Mouse (Mus musculus) ES-Bruce4 (cell line): Measurements from ENCODE around the gene Als2cr12. TPM values are rescaled to one million over a fixed set of nuclear protein-coding genes. Genes with fewer than 3 reads are reported as not detected.

ENCODE experiments used
- H3K27ac ChIP-seq: 2 replicates; pipeline ENCODE4 v1.5.1; 2012; ENCODE audit warnings: low read length, inconsistent platforms; ENCODE audit not compliant: insufficient read depth
- H3K27me3 ChIP-seq: 2 replicates; pipeline ENCODE4 v1.6.1; 2012; ENCODE audit warnings: mild to moderate bottlenecking, low read length, inconsistent platforms; ENCODE audit not compliant: control insufficient read depth, poor library complexity, insufficient read depth, severe bottlenecking
- H3K36me3 ChIP-seq: 2 replicates; pipeline ENCODE4 v1.6.1; 2012; ENCODE audit warnings: inconsistent platforms, mild to moderate bottlenecking, low read length, moderate library complexity; ENCODE audit not compliant: control insufficient read depth, poor library complexity, insufficient read depth, severe bottlenecking
- H3K4me1 ChIP-seq: one replicate; pipeline ENCODE4 v1.8.1; 2011; ENCODE audit warnings: low read length; ENCODE audit not compliant: control insufficient read depth, insufficient read depth
- H3K4me3 ChIP-seq: 2 replicates; pipeline ENCODE4 v1.5.1; 2011; ENCODE audit warnings: low read depth, mild to moderate bottlenecking, low read length
- H3K9ac ChIP-seq: 2 replicates; pipeline ENCODE4 v1.6.1; 2012; ENCODE audit warnings: low read depth, mild to moderate bottlenecking, inconsistent platforms; ENCODE audit not compliant: poor library complexity, severe bottlenecking
- H3K9me3 ChIP-seq: replicated peaks from 2 replicates; pipeline ENCODE4 v1.6.1; 2012; ENCODE audit warnings: mild to moderate bottlenecking, low read length, inconsistent platforms; ENCODE audit not compliant: control insufficient read depth, poor library complexity, insufficient read depth, severe bottlenecking
- CTCF ChIP-seq: IDR thresholded peaks from one replicate; pipeline ENCODE4 v1.8.1; 2011; ENCODE audit warnings: low read depth, low read length
- EP300 ChIP-seq: IDR thresholded peaks from 2 replicates; pipeline ENCODE4 v1.6.1; 2011; ENCODE audit warnings: low read depth, low read length; ENCODE audit not compliant: insufficient read depth
- POLR2A ChIP-seq: IDR thresholded peaks from one replicate; pipeline ENCODE4 v1.8.1; 2011; ENCODE audit warnings: low read length; ENCODE audit not compliant: insufficient read depth
- polyA plus RNA-seq: library from polyadenylated mRNA; stranded (reverse); fragments of >200 nt; gene quantifications from 2 replicates; pipeline ENCODE4 v1.2.4, GENCODE M21; 2011; ENCODE audit warnings: low read depth; ENCODE audit not compliant: missing spikeins, insufficient read depth, insufficient read length

The Als2cr12 gene
- polyA plus RNA-seq, 1 experiment, result not detected

DNA sequence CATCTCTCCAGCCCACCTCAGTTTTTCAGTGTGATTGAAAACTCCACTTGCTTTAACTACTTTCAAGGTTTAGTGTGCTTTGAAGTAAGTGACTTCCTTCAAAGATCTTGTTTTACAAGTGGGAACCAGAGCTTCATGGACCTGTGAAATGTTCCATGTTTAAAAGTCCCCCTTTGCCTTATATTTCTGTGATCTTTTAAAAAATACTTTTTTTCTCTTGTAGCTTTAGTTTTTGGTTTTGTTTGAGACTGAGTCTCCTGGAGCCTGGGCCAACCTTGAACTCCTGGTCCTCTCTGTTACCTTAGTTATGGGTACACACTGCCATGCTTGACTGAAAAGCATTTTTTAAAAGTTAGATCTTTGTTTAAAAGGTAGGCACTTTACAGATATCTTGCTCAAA is 19.7 kb upstream of the Als2cr12 start:
- H3K9ac ChIP-seq, result no peak overlapping the region
- TF ChIP-seq CTCF (no peak), EP300 (no peak), POLR2A (no peak)
- no peaks in the 10 kb centered on the region for H3K36me3 ChIP-seq
- no peak overlapping the region for H3K27ac ChIP-seq
- peaks cover 2% of the 10 kb centered on the region for H3K4me1 ChIP-seq
- peaks cover 16% of the 10 kb centered on the region for H3K9me3 ChIP-seq
- H3K4me3 ChIP-seq, result no peak overlapping the region
- no peaks in the 10 kb centered on the region for H3K27me3 ChIP-seq

DNA sequence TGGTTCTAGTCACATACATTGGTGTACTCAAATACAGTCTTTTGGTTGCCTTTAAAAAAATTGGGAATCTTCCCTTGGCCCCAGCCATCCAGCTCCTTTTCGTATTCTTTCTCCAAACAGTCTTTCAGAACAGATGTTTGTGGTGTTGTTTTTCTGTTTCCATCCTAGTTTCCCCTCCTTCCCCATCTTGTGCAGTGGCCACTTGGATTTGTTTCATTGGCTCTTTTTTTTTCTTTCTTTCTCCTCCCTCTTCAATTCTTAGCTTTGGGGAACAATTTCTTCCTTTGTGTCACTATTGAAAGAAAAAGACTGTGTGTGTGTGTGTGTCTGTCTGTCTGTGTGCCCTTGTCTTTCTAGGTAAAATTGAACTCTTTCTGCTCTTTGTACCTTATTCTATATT is 18.6 kb upstream of the Als2cr12 start:
- Histone ChIP-seq H3K36me3 (no peaks in the 10 kb centered on the region), H3K4me1 (peaks cover 2% of the 10 kb centered on the region), H3K27ac (no peak overlapping the region), H3K9ac (peak overlapping the region; percentile 66), H3K4me3 (no peak overlapping the region), H3K27me3 (no peaks in the 10 kb centered on the region), H3K9me3 (peaks cover 16% of the 10 kb centered on the region)
- TF ChIP-seq POLR2A (no peak), EP300 (no peak), CTCF (no peak)

DNA sequence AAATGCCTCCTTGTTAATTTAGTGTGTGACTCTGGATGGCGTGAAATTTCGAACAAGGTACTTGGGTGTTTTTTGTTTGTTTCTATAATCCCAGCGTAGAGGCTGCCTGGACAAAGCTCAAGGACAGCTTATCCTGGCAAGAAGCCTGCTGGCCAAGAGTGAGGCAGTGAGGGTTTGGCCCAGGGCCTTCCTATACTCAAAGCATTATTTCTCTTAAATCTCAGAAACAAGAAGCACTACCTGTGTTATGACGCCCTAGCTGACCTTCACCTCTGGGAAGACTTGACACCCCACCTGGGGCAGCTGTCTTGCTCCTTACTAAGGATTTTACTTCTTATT is 18.1 kb upstream of the Als2cr12 start:
- Histone ChIP-seq H3K4me1 (peaks cover 2% of the 10 kb centered on the region), H3K36me3 (no peaks in the 10 kb centered on the region), H3K27ac (0 out of 2 replicates have a peak overlapping the region, but pooled peaks have one; percentile 12), H3K9ac (peak overlapping the region; percentile 66), H3K9me3 (peaks cover 16% of the 10 kb centered on the region), H3K27me3 (no peaks in the 10 kb centered on the region), H3K4me3 (peak overlapping the region; percentile 29; the same call in 1 of the 2 replicates)
- TF ChIP-seq POLR2A, result no peak
- no peak for TF ChIP-seq CTCF
- TF ChIP-seq EP300, result no peak

DNA sequence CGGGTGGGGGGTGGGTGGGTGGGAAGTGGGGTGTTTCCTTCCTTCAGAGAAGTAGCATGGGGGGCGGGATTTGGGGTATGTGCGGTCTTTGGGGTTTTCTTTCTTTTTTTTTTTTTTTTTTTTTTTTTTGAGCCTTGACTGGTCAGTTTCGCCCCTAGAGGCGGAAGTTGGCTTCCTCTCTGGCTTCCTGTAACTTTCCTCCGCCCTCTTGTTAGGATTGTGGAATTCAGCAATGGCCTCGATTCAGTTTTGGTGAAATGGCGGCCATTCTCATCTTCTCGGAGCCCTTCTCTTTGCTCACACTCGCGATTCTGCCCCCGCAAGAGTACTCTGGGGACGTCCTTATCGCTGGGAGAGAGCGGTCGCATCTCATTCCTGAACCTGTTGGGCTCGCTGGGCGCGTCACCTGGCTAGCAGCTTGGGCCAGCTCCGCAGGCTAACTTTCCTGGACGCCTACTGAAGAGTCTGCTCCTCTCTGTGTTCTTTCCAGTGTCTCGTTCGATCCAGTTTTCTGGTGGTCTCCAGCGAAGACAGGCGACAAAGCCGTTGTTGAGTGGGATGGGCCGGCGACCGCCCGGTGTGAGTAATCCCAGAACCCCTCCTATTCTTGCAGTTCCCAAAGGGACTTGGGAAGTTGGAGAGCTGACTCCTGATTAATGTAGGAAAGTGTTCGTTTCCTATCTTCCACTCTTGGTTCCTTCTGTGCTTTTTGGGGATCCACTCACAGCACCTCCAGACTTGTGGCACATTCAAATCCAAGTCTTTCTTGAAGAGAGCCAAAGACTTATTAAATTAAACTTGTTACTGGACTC is 17.5 kb upstream of the Als2cr12 start:
- H3K9me3 ChIP-seq, result peaks cover 16% of the 10 kb centered on the region
- H3K4me3 ChIP-seq, result peak overlapping the region; percentile 76
- peak overlapping the region; percentile 12 for H3K27ac ChIP-seq
- H3K27me3 ChIP-seq, result no peaks in the 10 kb centered on the region
- no peaks in the 10 kb centered on the region for H3K36me3 ChIP-seq
- peaks cover 2% of the 10 kb centered on the region for H3K4me1 ChIP-seq
- H3K9ac ChIP-seq, result peak overlapping the region; percentile 66
- TF ChIP-seq POLR2A, result no peak

DNA sequence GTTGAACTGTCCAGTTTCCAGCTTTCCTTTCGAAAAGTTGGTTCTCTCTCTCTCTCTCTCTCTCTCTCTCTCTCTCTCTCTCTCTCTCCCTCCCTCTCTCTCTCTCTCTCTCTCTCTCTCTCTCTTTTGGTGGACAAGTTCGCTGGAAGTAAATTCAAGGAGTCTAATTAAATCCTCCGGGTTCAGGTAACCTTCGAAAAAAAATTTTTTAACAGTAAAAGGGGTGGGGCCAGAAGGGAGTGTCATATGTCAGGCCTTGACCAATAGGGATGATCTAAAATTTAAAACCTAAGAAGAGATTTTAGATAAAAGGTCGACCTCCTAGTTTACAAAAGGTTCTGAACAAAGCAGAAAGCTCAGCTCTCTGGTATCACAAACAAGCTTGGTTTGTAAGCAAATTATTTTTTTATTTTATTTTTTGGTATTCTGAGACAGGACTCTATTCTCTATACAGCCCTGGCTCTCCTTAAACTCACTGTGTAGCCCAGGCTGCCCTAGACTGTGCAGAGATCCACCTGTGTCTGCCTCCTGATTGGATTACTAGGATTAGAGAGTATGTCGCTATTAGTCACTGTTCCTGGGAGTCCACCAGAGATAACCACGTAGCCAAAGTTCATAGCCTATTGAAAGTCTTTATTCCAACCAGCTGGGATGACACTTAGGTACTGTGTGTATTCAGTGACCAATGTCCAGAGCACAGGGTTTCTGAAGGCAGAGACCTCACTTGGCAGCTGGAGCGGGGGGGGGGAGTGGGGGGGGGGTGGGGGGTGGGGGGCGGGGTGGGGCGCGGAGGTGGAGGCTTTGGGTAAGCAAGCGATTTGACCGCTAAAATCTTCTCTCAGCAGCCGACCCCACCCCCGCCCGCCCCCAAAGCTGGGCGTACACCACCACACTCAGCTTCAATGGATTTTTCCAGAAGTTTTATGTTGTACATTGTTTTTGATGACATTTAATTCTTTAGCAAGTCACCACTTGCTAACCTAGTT is 16.6 kb upstream of the Als2cr12 start:
- Histone ChIP-seq H3K4me1 (peaks cover 2% of the 10 kb centered on the region), H3K27me3 (no peaks in the 10 kb centered on the region), H3K36me3 (no peaks in the 10 kb centered on the region), H3K27ac (peak overlapping the region; percentile 70), H3K4me3 (peak overlapping the region; percentile 44), H3K9me3 (peaks cover 8% of the 10 kb centered on the region), H3K9ac (peak overlapping the region; percentile 66)
- TF ChIP-seq EP300 (no peak), CTCF (no peak), POLR2A (no peak)

DNA sequence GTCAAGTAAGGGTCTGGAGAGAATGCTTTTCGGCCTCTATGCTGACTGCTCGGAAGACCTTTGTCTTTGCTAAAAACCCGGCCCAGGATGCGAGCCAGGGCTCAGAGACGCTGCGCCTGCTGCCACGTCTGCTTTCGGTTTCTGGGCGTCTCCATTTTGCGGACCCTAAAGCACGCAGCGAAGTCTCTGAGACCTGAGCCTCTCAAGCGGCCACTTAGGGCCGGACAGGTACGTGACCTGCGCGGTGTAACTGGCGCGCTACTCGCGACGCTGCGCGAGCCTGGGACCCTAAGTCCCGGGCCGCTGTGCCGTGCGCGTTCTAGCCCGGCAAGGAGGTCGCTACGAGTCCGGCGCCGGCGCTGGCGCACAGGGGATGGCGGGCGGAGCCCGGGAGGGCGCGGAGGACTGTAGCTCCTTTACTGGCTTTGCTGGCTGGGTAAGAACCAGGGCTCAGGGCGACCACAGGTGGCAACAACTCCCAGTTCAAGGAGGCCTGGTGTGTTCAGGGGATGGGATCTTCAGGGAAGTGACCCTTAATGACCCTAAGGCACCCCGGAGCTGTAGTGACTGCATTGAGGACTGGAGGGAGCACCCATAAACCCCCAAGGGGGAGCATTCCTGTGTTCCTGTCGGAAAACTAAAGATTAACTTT is 15.7 kb upstream of the Als2cr12 start, which contains the start of gene Cflar:
TSS of gene Cflar (plus strand) at position 144 of the 652 bp plus-strand sequence.
- Histone ChIP-seq H3K4me1 (peaks cover 2% of the 10 kb centered on the region), H3K27me3 (no peaks in the 10 kb centered on the region)

More for the DNA sequence above, 15.7 kb upstream of the Als2cr12 start, which contains the start of gene Cflar:
- Histone ChIP-seq H3K9me3 (peaks cover 11% of the 10 kb centered on the region), H3K36me3 (no peaks in the 10 kb centered on the region), H3K27ac (peak within 1 kb of the TSS; percentile 43; the same call in 1 of the 2 replicates), H3K9ac (peak within 1 kb of the TSS; percentile 66), H3K4me3 (peak within 1 kb of the TSS; percentile 68)
- TF ChIP-seq CTCF (no peak), EP300 (no peak), POLR2A (peak; percentile 14)
